8 mouse cellular contexts compared by ENCODE assay signal in the genomic region with DNA sequence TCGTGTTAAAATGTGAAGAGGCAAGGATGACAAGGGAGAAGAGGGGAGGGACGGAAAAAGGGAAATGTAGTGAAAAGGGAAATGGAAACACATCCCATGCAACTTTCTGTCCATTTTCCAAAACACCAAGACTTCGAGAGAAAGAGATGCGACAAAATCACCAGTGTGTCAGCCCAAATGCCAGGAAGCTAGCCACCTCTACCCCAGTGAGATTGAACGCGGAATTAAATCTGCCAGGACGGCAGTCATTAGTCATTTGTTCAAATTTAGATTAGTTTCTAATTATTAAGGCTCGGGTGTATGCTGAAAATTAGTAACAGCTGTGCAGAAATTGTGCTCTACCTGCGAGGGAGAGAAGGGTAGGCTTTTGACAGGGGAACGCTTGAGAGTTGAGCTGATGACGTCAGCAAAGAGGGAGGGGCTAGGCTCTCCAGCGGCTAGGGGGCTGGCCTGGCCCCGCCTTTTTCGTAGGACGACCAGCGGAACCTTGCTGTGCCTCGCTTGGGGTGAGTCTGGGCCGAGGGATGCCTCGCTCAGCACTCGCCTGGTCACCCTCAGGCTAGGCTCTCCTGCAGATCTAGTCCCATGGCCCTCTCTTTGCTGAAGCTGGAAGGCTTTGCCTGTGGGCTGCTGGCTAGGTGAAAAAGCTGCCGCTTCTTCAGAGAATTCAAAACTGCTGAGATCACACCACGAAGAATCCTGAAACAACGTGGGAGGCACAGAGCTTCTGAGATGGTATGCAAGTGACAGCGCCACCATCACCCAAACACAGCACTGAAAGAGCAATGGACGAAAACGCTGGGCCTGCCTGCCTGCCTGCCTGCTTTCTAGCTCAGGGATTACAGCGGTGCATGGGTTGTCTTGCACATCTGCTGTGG. TPM values are rescaled to one million over a fixed set of nuclear protein-coding genes. Genes with fewer than 3 reads are reported as not detected.
DNase-seq lines count a peak whose midpoint lies in the region; ATAC-seq lines count a peak whose summit lies in the region.

No protein-coding gene starts in this region.

- peak overlapping the region; percentile 50 for H3K4me3 ChIP-seq in forebrain, embryonic 15.5 days

- H3K9me3 ChIP-seq in forebrain, embryonic 15.5 days, result no peaks in the 10 kb centered on the region

- WGBS in forebrain, embryonic 15.5 days, result 23% methylated on average over 27 of the region's 27 CpGs

- DNase-seq in NIH3T3 (ENCODE audit: low read depth), result peak; percentile 12
- peak; percentile 29 for DNase-seq in cerebellum, adult 8-10 months
- DNase-seq in layer of hippocampus, adult 9-11 months, result peak; percentile 64
- peak; percentile 42 to 45 for DNase-seq in lung, adult 18-20 months
- no peak for DNase-seq in thymus, postnatal 14 days

- peak; percentile 93 for ATAC-seq in forebrain, embryonic 15.5 days (replicated peaks)
- ATAC-seq in hematopoietic stem cell, adult 5-6 weeks (replicated peaks in 1 of 2; ENCODE audit: insufficient read depth in 1 of 2, low FRiP score in 2 of 2, low TSS enrichment in 1 of 2, low read depth in 1 of 2, poor library complexity in 2 of 2, severe bottlenecking in 2 of 2), result peak; percentile 24 to 63; a peak in 3 of 4 replicates
- ATAC-seq in neutrophil, adult 5-6 weeks (ENCODE audit: extremely low read depth, insufficient number of reproducible peaks, low FRiP score, poor library complexity, severe bottlenecking), result peak; percentile 70; the same call in 1 of the 2 replicates

- H3K9ac ChIP-seq in forebrain, embryonic 15.5 days (replicated peaks), result peak overlapping the region; percentile 56

- no peaks in the 10 kb centered on the region for H3K27me3 ChIP-seq in forebrain, embryonic 15.5 days

- H3K36me3 ChIP-seq in forebrain, embryonic 15.5 days, result peaks cover 12% of the 10 kb centered on the region; the same call in 1 of the 2 replicates

- H3K4me1 ChIP-seq in forebrain, embryonic 15.5 days, result 0 out of 2 replicates have a peak, but pooled peaks cover 10% of the 10 kb centered on the region

- H3K27ac ChIP-seq in forebrain, embryonic 15.5 days (replicated peaks), result peak overlapping the region; percentile 70

- H3K4me2 ChIP-seq in forebrain, embryonic 15.5 days (replicated peaks), result peak overlapping the region; percentile 62

RNA-seq across cellular contexts. Expression of a gene that starts 15.9 kb away (rescaled TPM):
- polyA plus RNA-seq in forebrain, embryonic 15.5 days (2015; fragmentation: Nextera tagmentation; extraction: Ambion mirVana), result 3.0 and 3.2 TPM in 2 replicates
- total RNA-seq in hematopoietic stem cell, adult 5-6 weeks (2017), result 400 and 463 TPM in 2 replicates
- 10.6 and 10.8 TPM in 2 replicates for total RNA-seq in neutrophil, adult 5-6 weeks (2017)

Comparison
In these comparisons a context has a peak if more than half of its experiments do, and no peak if none do; other contexts are left out.
1. RNA of a gene that starts 15.9 kb away (total RNA-seq): 400 to 463 TPM in hematopoietic stem cell, adult 5-6 weeks; 10.6 to 10.8 TPM in neutrophil, adult 5-6 weeks; every median in the first group is over 10 times any median in the second.
2. Peak in every context shown above with its lines, with median percentiles within 50 percentile points of each other: ATAC-seq.